Mouse (Mus musculus) forelimb bud, embryonic 11.5 days (tissue): ENCODE data around the gene Gm20388.
A peak's percentile ranks its signal among the peaks of the same experiment; 100 is the strongest.

Experiments
- DNase-seq: peaks from one replicate; pipeline ENCODE4 v3.0.0-alpha.2; 2012; ENCODE audit warnings: low read depth, low spot score

The Gm20388 gene

GRCm38 (mm10) chr8:120627298-120627697 is 716.7 kb downstream of the Gm20388 start:
- DNase-seq = no peak

- no peak for DNase-seq
Observed at GRCm38 (mm10) chr8:120630031-120630430, 719.4 kb downstream of the Gm20388 start.

- DNase-seq = no peak
Observed at GRCm38 (mm10) chr8:120630848-120631247, 720.2 kb downstream of the Gm20388 start.

GRCm38 (mm10) chr8:120631441-120632375 is 721.1 kb downstream of the Gm20388 start:
- DNase-seq = no peak

- DNase-seq = no peak
Observed at GRCm38 (mm10) chr8:120632969-120633664, 722.5 kb downstream of the Gm20388 start.

- DNase-seq = no peak
Observed at GRCm38 (mm10) chr8:120633665-120634271, 723.1 kb downstream of the Gm20388 start.

- no peak for DNase-seq
Observed at GRCm38 (mm10) chr8:120634329-120634839, 723.7 kb downstream of the Gm20388 start.

GRCm38 (mm10) chr8:120641245-120641644 is 730.6 kb downstream of the Gm20388 start:
- DNase-seq = no peak

- no peak for DNase-seq
Observed at GRCm38 (mm10) chr8:120642031-120642662, 731.5 kb downstream of the Gm20388 start.

GRCm38 (mm10) chr8:120644663-120645062 is 734.0 kb downstream of the Gm20388 start:
- no peak for DNase-seq

GRCm38 (mm10) chr8:120647532-120647931 is 736.9 kb downstream of the Gm20388 start, which contains the start of gene 1190005I06Rik:
Gene 1190005I06Rik (minus strand): TSS chr8:120647632.
- no peak for DNase-seq

- DNase-seq = no peak
Observed at GRCm38 (mm10) chr8:120656322-120657052, 745.8 kb downstream of the Gm20388 start.

GRCm38 (mm10) chr8:120657415-120657814 is 746.8 kb downstream of the Gm20388 start:
- no peak for DNase-seq

GRCm38 (mm10) chr8:120664566-120664965 is 753.9 kb downstream of the Gm20388 start:
- no peak for DNase-seq

- no peak for DNase-seq
Observed at GRCm38 (mm10) chr8:120665726-120666455, 755.2 kb downstream of the Gm20388 start.

GRCm38 (mm10) chr8:120666807-120667470 is 756.3 kb downstream of the Gm20388 start:
- DNase-seq = peak; percentile 18

- peak; percentile 86 for DNase-seq
Observed at GRCm38 (mm10) chr8:120667561-120668373, 757.1 kb downstream of the Gm20388 start, which contains the start of the genes Gm27021 and Cox4i1. Gene Gm27021 (minus strand): TSS chr8:120668079. Gene Cox4i1 (plus strand): TSS chr8:120668222.

- DNase-seq = no peak
Observed at GRCm38 (mm10) chr8:120668374-120668905, 757.8 kb downstream of the Gm20388 start, which contains the start of gene Emc8. Gene Emc8 (minus strand): TSS chr8:120668573.
